Comparison of ENCODE assay signal across 9 mouse cellular contexts in genomic region chr15:102785055-102785820, GRCm38 (mm10).
DNase-seq lines count a peak whose midpoint lies in the region; ATAC-seq and TF ChIP-seq lines count a peak whose summit lies in the region.
"Had no signal": no experiment of that assay in that cellular context is flagged by ENCODE, and none has a peak within 500 bp of the region (broad histone marks: within the 10 kb centered on the region; RNA-seq: fewer than 3 reads in every experiment).

No protein-coding gene starts in this region.

- H3K4me2 ChIP-seq in forebrain, embryonic 11.5 days (ENCODE audit: low read depth, low read length, severe bottlenecking) = no peak overlapping the region
- H3K4me2 ChIP-seq in forebrain, embryonic 12.5 days = no peak overlapping the region
- H3K4me2 ChIP-seq in midbrain, embryonic 14.5 days (ENCODE audit: low read length) = no peak overlapping the region
- H3K4me2 ChIP-seq in midbrain, embryonic 15.5 days = no peak overlapping the region
- H3K4me2 ChIP-seq in stomach, postnatal 0 days (replicated peaks; ENCODE audit: low read depth) = no peak overlapping the region
- H3K4me2 ChIP-seq: limb, embryonic 13.5 days had no signal

- no peak for TF ChIP-seq EP300 in stomach, postnatal 0 days (optimal IDR thresholded peaks at IDR 0.05)

- no peak overlapping the region for H3K9ac ChIP-seq in forebrain, embryonic 11.5 days (ENCODE audit: low read length)
- no peak overlapping the region for H3K9ac ChIP-seq in forebrain, embryonic 12.5 days
- no peak overlapping the region for H3K9ac ChIP-seq in midbrain, embryonic 14.5 days (replicated peaks; ENCODE audit: low read length)
- H3K9ac ChIP-seq in midbrain, embryonic 15.5 days = no peak overlapping the region
- no peak overlapping the region for H3K9ac ChIP-seq in stomach, postnatal 0 days (ENCODE audit: low read length)
- H3K9ac ChIP-seq: limb, embryonic 13.5 days had no signal

- DNase-seq in forebrain, embryonic 11.5 days (ENCODE audit: low spot score) = peak; percentile 79
- peak; percentile 75 for DNase-seq in midbrain, embryonic 14.5 days
- peak; percentile 27 for DNase-seq in c-Kit-positive CD71-positive TER-119-negative erythroid progenitor cells, embryonic 14.5 days (ENCODE audit: low read depth)
- DNase-seq in gastrocnemius, adult 8-10 months (ENCODE audit: low spot score in 2 of 2) = peak; percentile 53 to 58
- peak; percentile 22 to 38 for DNase-seq in lung, adult 18-20 months
- peak; percentile 67 for DNase-seq in stomach, postnatal 0 days (ENCODE audit: low spot score)

- TF ChIP-seq CTCF in stomach, postnatal 0 days (IDR thresholded peaks at IDR 0.05; ENCODE audit: low read depth) = peak; percentile 80

- WGBS in forebrain, embryonic 11.5 days = 26% methylated on average over 10 of the region's 10 CpGs
- 40% methylated on average over 10 of the region's 10 CpGs for WGBS in forebrain, embryonic 12.5 days
- whole genome bisulfite sequencing in midbrain, embryonic 14.5 days = 33% methylated on average over 10 of the region's 10 CpGs
- 36% methylated on average over 10 of the region's 10 CpGs for WGBS in midbrain, embryonic 15.5 days
- WGBS in stomach, postnatal 0 days = 32% methylated on average over 10 of the region's 10 CpGs

- H3K4me3 ChIP-seq in forebrain, embryonic 11.5 days (ENCODE audit: low read depth, low read length) = no peak overlapping the region
- no peak overlapping the region for H3K4me3 ChIP-seq in forebrain, embryonic 12.5 days (replicated peaks)
- no peak overlapping the region for H3K4me3 ChIP-seq in midbrain, embryonic 14.5 days (replicated peaks; ENCODE audit: low read depth, low read length)
- H3K4me3 ChIP-seq in midbrain, embryonic 15.5 days = no peak overlapping the region
- no peak overlapping the region for H3K4me3 ChIP-seq in stomach, postnatal 0 days (ENCODE audit: low read depth, low read length)
- H3K4me3 ChIP-seq: limb, embryonic 13.5 days had no signal

- H3K27ac ChIP-seq in forebrain, embryonic 11.5 days (ENCODE audit: low read depth, low read length) = no peak overlapping the region
- no peak overlapping the region for H3K27ac ChIP-seq in forebrain, embryonic 12.5 days
- no peak overlapping the region for H3K27ac ChIP-seq in midbrain, embryonic 14.5 days (replicated peaks; ENCODE audit: low read depth, low read length)
- H3K27ac ChIP-seq in midbrain, embryonic 15.5 days = no peak overlapping the region
- H3K27ac ChIP-seq in stomach, postnatal 0 days (replicated peaks) = no peak overlapping the region

- no peaks in the 10 kb centered on the region; the same call in 1 of the 2 replicates for H3K27me3 ChIP-seq in forebrain, embryonic 11.5 days (ENCODE audit: control insufficient read depth, insufficient read depth, low read length)
- H3K27me3 ChIP-seq in forebrain, embryonic 12.5 days = peaks cover 17% of the 10 kb centered on the region
- no peaks in the 10 kb centered on the region for H3K27me3 ChIP-seq in midbrain, embryonic 14.5 days (ENCODE audit: control insufficient read depth, insufficient read depth, low read length)
- no peaks in the 10 kb centered on the region for H3K27me3 ChIP-seq in midbrain, embryonic 15.5 days (replicated peaks)
- no peaks in the 10 kb centered on the region; the same call in 1 of the 2 replicates for H3K27me3 ChIP-seq in stomach, postnatal 0 days (ENCODE audit: control insufficient read depth, insufficient read depth, low read length)

- H3K4me1 ChIP-seq in forebrain, embryonic 11.5 days (replicated peaks; ENCODE audit: control insufficient read depth, insufficient read depth, low read length) = peaks cover 17% of the 10 kb centered on the region
- H3K4me1 ChIP-seq in forebrain, embryonic 12.5 days = peaks cover 23% of the 10 kb centered on the region
- H3K4me1 ChIP-seq in midbrain, embryonic 14.5 days (ENCODE audit: control insufficient read depth, insufficient read depth, low read length) = peaks cover 39% of the 10 kb centered on the region
- peaks cover 42% of the 10 kb centered on the region for H3K4me1 ChIP-seq in midbrain, embryonic 15.5 days
- H3K4me1 ChIP-seq in stomach, postnatal 0 days (replicated peaks; ENCODE audit: control insufficient read depth, insufficient read depth) = no peaks in the 10 kb centered on the region

- no peak for ATAC-seq in forebrain, embryonic 11.5 days (replicated peaks; ENCODE audit: low FRiP score)
- no peak for ATAC-seq in forebrain, embryonic 12.5 days (ENCODE audit: low FRiP score)
- ATAC-seq in midbrain, embryonic 14.5 days (ENCODE audit: low FRiP score, low TSS enrichment) = no peak
- no peak for ATAC-seq in midbrain, embryonic 15.5 days (replicated peaks)
- ATAC-seq in stomach, postnatal 0 days (ENCODE audit: low FRiP score, low TSS enrichment) = no peak

- no peaks in the 10 kb centered on the region for H3K9me3 ChIP-seq in forebrain, embryonic 11.5 days (ENCODE audit: control insufficient read depth, low read length)
- H3K9me3 ChIP-seq in forebrain, embryonic 12.5 days = no peaks in the 10 kb centered on the region
- H3K9me3 ChIP-seq in midbrain, embryonic 14.5 days (ENCODE audit: control insufficient read depth, low read length) = no peaks in the 10 kb centered on the region
- no peaks in the 10 kb centered on the region for H3K9me3 ChIP-seq in midbrain, embryonic 15.5 days
- H3K9me3 ChIP-seq in stomach, postnatal 0 days (ENCODE audit: control insufficient read depth, low read length) = no peaks in the 10 kb centered on the region
- H3K9me3 ChIP-seq: limb, embryonic 13.5 days had no signal

- no peaks in the 10 kb centered on the region for H3K36me3 ChIP-seq in forebrain, embryonic 11.5 days (ENCODE audit: control insufficient read depth, insufficient read depth, low read length)
- H3K36me3 ChIP-seq in forebrain, embryonic 12.5 days (replicated peaks) = no peaks in the 10 kb centered on the region
- no peaks in the 10 kb centered on the region for H3K36me3 ChIP-seq in midbrain, embryonic 14.5 days (ENCODE audit: control insufficient read depth, insufficient read depth, low read length)
- H3K36me3 ChIP-seq in midbrain, embryonic 15.5 days (replicated peaks) = no peaks in the 10 kb centered on the region
- no peaks in the 10 kb centered on the region for H3K36me3 ChIP-seq in stomach, postnatal 0 days (ENCODE audit: control insufficient read depth, insufficient read depth, low read length)
- H3K36me3 ChIP-seq: limb, embryonic 13.5 days had no signal

Comparison
In these comparisons a context has a peak if more than half of its experiments do, and no peak if none do; other contexts are left out.
1. DNase-seq: peak in every context shown above with its lines; median percentile 79 in forebrain, embryonic 11.5 days; 75 in midbrain, embryonic 14.5 days; 67 in stomach, postnatal 0 days; 56 in gastrocnemius, adult 8-10 months; 30 in lung, adult 18-20 months; 27 in c-Kit-positive CD71-positive TER-119-negative erythroid progenitor cells, embryonic 14.5 days.